Mouse (Mus musculus) frontal cortex, postnatal 36 days (tissue): ENCODE data around the gene Dusp12.

Experiments
- DNase-seq, 2 experiments: peaks; one replicate each; pipeline ENCODE4 v3.0.0; 2022; ENCODE audit warnings: low spot score in 2 of 2

Dusp12 gene

DNA sequence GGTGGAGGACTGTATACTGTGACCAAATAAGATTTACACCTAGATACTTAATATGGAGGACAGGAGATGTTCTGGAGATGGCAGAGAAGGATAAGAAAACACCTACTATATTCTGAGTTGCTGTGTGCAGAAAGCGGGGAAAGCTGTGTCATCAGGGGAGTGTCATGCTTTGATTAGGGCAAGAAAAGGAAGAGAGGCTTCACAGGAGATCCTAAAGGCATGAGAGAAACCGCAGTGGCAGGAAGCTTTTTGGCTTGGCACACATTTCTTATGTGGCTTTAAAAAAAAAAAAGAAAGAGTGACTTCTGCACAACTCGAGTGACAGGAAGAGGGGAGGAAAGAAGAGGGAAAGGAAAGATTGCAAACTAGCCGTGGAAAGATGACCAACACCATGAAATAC is 22.3 kb downstream of the Dusp12 start:
- DNase-seq, result no peak

GRCm38 (mm10) chr1:170862435-170862717 is 23.0 kb downstream of the Dusp12 start:
- no peak for DNase-seq

DNA sequence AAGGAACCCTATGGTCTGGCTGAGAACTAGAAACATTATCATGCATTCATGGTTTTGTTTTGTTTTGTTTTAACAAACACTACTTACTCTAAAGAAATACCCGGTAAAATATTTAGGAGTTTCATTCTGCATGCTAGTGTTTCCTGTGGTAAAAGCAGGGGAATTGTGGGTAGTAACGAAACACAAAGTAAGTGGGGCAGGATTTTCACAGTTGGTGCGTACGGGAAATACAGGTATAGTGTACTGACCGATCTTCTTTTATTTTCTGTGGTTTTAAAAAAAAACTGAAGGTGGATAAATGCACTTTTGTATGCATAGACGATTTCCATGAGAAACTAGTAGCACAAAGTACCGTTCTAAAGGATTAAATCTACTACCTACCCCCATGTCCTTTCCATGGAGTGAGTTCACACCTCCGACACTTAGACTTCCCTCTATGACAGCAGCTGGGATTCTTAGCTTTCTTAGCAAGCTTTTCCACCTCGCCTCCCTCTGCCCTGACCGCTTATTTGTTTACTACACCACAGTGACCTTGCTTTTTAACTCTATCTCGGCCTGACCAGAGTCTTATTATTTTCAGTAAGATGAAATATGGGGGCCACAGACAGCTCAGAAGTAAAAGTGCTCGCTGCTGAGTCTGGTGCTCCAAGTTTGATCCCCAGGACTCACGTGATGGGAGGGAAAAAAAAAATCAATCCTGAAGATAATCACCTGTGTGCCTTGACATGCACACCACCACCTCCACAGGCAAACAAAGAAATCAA is 23.5 kb downstream of the Dusp12 start:
- no peak for DNase-seq

GRCm38 (mm10) chr1:170858872-170859271 is 26.5 kb downstream of the Dusp12 start:
- DNase-seq, result no peak

DNA sequence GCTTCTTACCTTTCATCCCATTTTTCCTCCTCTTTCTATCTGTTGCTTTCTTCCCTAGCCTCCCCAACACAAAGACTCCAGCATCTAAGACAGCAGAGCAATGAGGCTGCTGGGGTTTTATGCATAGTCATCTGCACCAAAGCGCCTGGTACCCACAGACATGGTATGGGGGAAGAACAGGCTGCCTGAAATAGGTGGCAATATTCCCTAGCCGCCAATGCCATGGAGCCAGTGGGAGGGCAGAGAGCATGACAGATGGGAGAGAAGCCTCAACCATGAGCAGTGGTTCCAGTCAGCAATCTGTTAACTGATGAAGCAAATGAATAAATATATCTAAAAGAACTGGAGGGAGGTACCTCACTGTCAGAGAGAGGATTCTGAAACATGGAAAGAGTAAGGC is 28.0 kb downstream of the Dusp12 start:
- DNase-seq, result peak; percentile 55 to 66

DNA sequence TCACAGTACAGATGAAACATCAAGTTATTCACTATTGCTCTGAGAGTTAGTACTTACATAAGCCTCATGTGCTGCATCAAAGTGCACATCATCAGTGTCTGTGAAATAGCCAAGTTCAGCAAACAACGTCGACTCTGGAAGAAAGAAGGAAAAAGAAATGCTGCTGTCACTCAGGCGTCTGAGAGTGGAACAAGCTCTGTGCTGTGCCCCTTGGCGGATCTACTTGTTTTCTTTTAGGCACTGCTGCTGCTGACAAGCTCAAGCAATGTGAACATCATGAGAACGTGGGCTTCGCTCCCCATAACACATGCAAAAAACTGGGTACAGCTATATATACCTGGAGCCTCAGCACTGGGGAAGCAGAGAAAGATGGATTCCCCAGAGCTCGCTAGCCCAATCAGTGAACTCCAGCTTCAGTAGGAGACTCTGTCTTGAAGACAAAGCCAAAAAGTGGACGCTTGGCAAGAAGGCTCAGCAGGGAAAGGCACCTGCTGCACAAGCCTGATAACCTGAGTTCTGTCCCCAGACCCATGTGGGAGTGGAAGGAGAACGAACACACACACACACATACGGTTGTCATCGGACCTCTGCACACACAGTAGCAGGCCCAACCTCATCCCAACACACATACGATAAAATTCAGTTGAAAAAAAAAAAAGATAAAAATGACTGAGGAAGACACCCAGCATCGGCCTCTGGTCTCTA is 30.1 kb downstream of the Dusp12 start:
- DNase-seq, result peak in 1 of 2 experiments; percentile 43

DNA sequence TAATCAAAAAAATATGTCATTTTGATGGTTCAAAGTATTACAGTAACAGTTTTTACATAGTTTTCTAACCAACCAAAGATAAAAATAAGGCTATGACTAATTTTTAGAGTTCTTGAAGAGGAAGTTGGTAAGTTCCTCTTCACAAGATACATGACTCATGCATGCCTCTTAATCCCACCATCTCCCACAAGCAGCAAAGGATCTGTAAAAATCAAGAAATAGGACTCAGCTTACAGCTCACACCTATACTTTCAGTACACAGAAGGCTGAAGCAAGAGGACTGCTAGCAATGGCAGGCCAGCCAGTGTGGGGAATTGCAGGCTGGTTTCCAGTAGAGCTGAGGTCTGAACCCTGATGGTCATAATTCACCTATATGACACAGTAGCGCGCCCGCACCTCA is 31.7 kb downstream of the Dusp12 start:
- no peak for DNase-seq

GRCm38 (mm10) chr1:170850637-170851624 is 34.4 kb downstream of the Dusp12 start:
- DNase-seq, result no peak

DNA sequence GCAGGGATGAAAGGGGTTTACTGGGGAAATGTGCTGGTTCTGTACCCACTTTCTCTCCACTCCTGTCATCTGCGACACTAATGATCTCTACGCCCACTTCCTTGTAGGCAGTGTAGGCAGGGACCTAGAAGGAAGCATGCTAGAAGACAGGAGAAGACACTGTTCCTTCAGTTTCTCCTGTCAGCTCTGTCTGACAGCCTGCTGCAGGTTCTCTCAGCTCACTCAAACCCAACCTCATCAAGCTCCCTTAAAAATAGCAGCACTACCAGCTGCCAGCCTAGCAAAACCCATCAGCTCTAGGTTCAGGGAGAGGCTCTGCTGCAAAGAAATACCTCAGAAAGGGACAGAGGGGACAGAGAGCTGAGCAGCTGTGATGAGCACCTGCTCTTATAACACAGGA is 35.3 kb downstream of the Dusp12 start:
- no peak for DNase-seq

DNA sequence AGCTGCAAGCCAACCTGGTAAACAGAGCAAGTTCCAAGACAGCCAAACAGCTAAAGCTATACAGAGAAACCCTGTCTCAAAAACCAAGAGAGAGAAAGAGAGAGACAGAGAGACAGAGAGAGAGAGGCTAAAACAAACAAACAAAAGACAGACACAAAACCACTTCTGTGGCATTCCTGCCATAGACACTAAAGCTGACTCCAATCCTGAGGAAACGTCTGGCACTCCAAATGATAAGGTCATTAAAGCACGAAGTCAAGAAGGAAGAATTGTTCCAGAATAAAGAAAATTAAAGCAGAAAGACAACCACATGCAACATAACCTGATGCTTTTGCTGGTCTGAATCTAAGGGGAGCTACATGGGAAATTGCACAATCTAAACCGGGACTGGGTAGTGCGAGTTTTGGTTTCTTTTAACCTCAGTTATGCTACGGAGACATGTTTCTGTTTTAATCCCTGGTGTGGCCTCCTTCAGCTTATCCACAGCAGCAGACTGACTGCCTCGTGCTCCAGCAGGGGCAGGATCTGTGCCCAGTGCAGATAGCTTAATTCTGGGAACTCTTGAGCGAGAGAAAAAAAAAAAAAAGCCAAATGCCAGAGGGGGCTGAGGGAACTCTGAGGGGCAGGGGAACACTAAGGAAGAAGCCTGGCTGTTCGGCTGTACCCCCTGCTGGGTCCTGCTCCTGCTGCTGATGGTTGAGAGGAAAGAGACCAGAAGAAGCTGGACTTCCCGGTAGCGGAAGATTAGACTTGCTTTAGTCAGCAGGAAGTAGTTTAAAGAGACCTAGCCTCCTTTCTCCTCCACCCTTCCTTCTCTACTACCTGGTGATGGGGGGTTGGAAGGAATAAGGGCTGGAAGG is 39.7 kb downstream of the Dusp12 start:
- no peak for DNase-seq

- no peak for DNase-seq
Observed at GRCm38 (mm10) chr1:170844380-170844779, 41.0 kb downstream of the Dusp12 start.

DNA sequence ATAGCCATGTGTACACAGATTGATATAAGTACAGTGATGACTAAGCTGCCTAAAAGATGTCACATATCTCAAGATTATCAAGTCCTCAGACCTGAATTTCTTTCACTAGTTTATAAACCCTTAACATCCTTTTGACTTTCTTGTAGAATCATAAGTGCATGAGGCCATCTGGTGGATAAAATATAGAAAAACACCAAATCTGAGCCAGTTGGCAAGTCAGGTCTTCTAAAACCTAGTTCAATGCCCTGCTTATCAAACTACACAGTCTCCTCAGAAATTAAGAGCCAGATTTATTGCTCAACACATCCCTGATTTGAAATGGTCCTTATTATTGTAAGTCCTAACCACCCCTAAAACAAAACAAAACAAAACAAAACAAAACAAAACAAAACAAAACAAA is 45.7 kb downstream of the Dusp12 start:
- no peak for DNase-seq

DNA sequence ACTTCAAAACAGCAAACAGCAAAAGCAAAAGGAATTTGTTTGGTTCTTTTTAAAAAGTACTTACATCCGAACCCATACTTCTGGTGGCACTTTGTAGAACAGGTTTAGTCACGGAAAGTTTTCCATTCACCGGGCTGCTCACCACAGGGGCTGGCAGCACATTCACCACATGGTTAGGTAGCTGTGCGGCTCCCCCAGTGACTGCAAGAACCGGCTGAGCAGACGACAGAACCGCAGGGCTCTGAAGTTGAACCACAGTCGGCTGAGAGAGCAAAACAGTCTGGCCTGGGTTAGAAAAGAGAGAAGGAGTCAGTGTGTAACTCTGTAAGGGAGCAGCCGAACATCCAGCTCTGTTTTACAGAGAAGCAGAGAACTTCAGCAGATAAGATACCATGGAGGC is 50.6 kb downstream of the Dusp12 start:
- no peak for DNase-seq

GRCm38 (mm10) chr1:170829781-170830180 is 55.6 kb downstream of the Dusp12 start:
- no peak for DNase-seq

GRCm38 (mm10) chr1:170829344-170829743 is 56.0 kb downstream of the Dusp12 start:
- DNase-seq, result no peak
